Mouse (Mus musculus): ENCODE data around the gene Lancl1.

The Lancl1 gene

DNA sequence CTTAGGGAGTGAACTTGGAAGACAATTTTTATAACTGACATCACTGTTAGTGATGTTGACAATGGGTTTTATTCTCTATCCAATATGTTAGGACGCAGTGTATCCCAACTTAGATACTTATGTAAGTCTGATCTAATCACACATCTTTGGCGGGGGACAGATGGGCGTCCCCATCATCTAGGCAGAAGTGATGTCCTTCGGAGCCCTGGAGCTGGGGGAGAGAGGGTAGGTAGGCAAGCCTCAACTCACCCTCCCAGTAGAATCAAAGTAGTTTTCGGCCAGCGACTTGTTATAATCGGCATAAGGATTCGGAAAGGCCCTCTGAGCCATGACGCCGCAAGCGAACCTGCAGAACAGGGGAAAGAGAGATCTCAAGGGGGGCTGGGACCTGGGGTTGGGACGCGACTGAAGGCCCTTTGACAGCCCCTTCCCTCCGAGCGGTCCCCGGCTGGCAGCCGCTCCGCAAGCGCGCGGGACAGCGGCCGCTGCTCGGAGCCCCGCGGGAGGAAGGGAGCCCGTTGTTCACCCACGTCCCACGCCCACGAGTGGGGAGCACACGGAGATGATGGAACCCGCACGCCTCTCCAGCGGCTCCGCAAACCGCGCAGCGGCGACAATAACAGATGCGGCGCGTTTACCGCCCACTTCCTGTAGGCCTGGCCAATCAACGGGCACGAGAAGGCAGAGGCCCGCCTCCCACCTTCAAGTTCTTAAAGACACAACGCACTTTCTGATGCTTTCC lies at the start of gene Lancl1:
Lancl1 (minus strand) TSS at position 627 of the 742 bp plus-strand sequence.
- in situ Hi-C loops (cut with MboI) = no loop called here

DNA sequence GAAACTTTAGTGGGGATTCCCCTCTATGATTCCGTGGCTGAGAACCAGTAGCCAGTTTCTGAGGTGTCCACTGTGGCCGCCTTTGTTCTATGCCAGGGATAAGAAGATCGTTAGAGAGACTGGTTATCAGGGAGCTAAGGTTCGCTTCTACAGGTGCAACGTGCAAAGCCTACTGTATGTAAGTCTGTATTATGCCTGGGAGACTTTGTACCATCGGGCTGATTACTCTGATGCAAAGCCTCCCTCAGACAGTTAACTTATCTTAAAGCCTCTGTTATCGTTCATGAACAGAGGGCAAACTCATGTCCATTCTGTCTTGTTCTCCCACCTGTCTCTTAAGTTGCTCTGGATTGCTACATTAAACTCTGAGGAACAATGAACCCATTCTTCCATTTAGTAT lies 40.5 kb upstream of the Lancl1 start:
- in situ Hi-C loops (cut with MboI) = no loop called here

DNA sequence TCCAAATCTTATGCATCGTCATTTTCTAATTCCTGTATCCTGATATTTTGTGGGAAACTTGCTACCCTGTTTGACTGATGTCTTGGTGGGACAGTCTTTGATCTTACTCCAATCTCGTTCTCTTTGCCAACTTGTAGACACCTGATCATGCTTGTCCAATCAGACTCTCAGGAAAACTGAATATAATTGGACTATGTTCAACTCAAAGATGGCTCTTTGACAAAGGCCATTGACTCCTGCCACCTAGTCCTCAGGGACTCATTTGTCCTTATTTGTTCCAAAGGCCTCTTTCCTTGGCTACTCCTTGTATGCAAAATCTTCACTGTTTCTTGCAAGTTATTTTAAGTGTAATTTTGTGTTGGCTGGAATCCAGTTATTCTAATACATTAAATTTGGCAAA lies 40.0 kb upstream of the Lancl1 start:
- in situ Hi-C loops (cut with MboI) = no loop called here

DNA sequence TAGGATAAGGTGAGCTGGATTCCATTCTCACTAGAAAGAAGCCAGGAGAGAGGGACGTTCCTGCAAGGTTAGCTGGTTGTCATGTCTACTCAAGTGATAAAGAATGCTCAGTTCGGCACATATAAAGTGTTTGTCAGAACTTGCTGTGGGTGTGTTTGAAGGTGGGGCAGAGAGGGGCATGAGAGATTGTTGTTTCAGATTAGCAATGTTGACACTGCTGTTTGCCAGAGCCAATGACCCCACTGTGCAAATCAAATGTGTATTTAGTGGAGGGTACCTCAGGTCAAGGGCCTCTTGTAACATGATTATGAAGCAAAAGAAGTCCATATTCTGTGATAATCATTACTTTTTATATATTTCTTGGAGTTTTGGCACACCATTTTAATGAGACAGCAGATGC lies 39.1 kb upstream of the Lancl1 start:
- in situ Hi-C loops (cut with MboI) = no loop called here

- in situ Hi-C loops (cut with MboI) = no loop called here
These were observed 28.9 kb upstream of the Lancl1 start for GRCm38 (mm10) chr1:67067561-67067960.

GRCm38 (mm10) chr1:67065347-67066270 lies 26.9 kb upstream of the Lancl1 start:
- in situ Hi-C loops (cut with MboI) = no loop called here

DNA sequence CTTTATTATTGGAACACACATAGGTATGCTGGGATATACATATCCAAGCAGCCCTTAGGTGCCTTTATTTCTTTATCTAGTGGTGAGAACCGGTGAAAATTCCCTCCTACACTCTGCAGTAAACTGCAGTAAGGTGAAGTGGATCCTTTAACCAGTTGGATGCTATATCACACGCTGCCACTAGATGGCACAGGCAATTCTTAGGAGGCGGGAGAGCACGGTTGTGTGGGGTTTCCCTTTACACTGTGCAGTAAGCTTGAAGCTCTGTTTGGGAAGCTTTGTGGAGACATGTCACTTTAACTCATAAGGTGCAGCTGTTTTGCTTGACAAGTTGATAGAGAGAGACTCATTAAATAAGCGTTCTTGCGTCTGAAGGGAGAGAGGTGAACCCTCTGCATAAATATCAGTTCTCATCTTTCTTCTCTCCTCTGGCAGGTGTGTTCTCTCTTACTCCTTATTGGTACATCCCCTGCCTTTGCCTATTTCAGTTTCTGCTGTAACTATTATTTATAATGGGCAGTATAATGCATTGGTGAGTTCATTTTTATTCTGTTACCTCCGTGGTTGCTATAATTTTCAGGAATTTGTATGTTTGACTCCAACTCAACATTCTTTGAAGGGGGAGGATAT lies 22.9 kb upstream of the Lancl1 start:
- in situ Hi-C loops (cut with MboI) = no loop called here

- in situ Hi-C loops (cut with MboI) = no loop called here
These were observed 17.1 kb upstream of the Lancl1 start for GRCm38 (mm10) chr1:67055816-67056215.

DNA sequence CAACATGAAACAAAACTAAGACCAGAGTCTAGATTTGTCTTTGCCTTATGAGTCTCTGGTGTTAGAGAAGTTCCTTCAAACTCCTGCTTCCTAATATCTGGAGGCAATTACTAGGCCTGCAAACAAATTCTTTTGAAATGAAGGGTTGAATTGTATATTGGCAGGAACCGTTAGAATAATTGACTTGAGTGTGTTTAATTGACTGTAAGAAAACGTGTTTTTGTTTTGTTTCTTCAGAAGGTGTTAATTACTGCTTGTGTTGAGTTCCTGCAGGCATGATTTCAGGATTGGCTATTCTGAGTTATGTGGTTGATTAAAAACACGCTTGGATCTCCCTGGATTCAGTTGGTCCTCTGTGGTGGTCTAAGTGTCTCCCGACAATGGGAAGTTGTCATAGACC lies 14.0 kb upstream of the Lancl1 start:
- in situ Hi-C loops (cut with MboI) = no loop called here

DNA sequence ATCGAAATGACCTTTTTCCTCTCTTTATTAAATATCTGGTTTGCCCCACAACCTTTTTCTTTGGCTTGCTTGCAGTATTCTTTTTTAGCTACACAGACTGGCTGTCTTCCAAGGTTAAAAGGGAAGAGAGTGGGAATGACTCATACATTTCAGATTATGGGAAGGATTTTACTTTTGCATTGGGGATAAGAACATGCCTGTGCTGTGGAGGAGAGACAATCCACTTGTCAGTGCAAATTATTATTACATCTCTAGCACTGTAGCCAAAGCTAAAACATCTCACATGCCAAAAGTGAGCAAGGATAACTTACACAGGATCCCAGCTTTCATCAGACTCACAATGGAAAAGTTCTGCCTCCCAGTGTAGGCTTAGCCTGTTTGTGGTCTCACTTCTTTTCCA lies 10.9 kb upstream of the Lancl1 start:
- in situ Hi-C loops (cut with MboI) = no loop called here

GRCm38 (mm10) chr1:67048696-67049095 lies 10.0 kb upstream of the Lancl1 start:
- in situ Hi-C loops (cut with MboI) = no loop called here

- in situ Hi-C loops (cut with MboI) = no loop called here
These were observed 6.4 kb upstream of the Lancl1 start for GRCm38 (mm10) chr1:67045100-67045499.

DNA sequence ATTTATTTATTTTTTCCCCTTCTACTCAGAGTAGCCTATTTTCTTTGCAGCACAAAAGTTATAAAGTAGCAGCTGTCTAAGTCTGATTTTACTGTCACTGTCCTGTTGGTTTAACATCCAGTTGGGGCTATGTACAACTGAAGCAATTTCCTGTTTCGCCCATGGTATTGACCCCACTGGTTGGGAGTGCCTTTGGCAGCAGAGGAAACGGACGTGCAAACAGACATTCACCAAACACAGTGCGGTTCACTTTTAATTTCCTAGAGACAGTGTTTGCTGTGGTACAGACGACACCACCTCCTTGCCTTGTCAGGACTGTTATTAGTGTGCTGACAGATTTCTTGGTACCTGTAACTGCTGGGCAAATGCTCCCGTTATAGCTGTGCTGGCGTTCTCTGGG lies 3.9 kb upstream of the Lancl1 start:
- in situ Hi-C loops (cut with MboI) = no loop called here

DNA sequence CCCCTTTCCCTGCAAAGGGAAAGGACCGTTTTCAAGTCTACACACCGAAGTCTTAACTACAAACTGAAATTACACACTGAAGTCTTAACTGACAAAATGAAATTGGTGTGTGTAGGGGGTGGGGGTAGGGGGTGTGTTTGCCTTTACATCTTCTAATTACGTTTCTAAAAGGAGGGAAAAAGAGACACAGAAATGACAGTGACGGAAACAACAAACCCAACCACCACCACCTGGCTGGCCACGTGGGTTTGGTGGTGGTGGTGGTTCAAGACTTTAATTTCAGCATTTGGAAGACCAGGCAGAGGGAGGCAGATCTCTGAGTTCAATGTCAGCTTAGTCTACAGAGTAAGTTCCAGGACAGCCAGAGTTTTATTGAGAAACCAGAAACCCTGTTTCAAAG lies 411 bp upstream of the Lancl1 start:
- in situ Hi-C loops (cut with MboI) = no loop called here

GRCm38 (mm10) chr1:67037198-67037597 lies 1.5 kb downstream of the Lancl1 start:
- in situ Hi-C loops (cut with MboI) = no loop called here

DNA sequence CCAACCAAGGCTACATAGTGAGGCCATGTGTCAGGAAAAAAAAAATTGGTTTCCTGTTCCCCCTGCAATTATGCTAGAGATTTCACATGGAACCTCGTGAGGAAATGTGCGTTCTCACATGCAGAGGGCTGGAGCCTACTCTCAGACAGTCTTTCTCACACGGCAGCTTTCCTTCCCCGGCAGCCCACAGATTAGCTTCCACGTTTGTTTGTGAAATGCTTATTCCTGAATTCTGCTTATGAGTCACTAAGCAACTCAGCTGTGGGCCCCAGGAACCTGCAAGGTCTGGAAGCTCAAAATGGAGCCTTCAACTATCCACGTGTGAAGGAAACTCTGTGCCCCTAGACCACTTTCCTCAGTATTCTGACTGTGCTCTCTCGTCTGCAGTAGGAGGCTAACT lies 5.4 kb downstream of the Lancl1 start:
- in situ Hi-C loops (cut with MboI) = no loop called here

GRCm38 (mm10) chr1:67026927-67027511 lies 11.7 kb downstream of the Lancl1 start:
- in situ Hi-C loops (cut with MboI) = no loop called here

DNA sequence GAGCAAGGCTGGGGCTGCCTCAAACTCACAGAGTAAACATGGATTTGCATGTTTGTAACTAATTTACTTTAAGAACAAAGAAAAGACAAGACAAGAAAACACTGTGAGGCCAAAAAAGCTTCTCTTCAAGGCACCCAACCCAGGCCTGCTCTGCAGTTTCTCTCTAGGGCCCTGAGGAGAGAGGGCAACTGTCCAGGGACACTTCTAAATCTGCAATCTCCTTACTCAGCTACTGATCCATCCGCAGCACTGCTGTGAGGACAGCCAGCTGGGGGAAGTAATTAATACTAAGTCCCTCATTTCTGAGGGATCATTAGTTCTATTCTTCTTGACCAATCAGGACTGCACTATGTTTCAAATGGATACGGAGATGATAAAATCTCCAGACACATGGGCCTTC lies 12.5 kb downstream of the Lancl1 start:
- in situ Hi-C loops (cut with MboI) = no loop called here

- in situ Hi-C loops (cut with MboI) = no loop called here
These were observed 15.9 kb downstream of the Lancl1 start for GRCm38 (mm10) chr1:67022767-67023166.

DNA sequence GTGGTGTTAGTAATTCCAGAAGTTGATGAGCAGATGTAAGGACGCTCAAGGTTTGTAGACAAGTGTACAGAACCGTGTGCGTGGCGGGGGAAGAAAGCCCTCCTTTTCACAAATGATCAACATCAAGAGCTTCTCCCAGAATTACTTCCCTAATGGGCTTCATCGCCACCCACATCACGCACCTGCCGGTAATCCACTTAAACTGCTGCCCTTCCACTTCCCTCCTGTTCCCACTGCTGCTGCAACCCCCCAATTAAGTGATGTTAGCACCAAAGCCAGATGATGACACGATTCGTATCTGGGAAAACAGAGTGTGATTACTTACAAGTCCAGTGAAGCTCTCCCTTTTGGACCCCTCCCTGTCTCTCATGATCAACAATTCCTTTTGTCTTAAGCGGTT lies 16.6 kb downstream of the Lancl1 start:
- in situ Hi-C loops (cut with MboI) = no loop called here

GRCm38 (mm10) chr1:67020637-67021161 lies 18.0 kb downstream of the Lancl1 start:
- in situ Hi-C loops (cut with MboI) = no loop called here

Data from mature B cell (primary cell).